Mouse (Mus musculus) heart, adult 2 months (tissue): Measurements from ENCODE around the gene Capn8.

Experiments
- CTCF ChIP-seq: fragments of 200-600 bp; IDR thresholded peaks from 2 replicates; pipeline ENCODE4 v1.8.1; 2022; ENCODE audit warnings: antibody characterized with exemption, mild to moderate bottlenecking, moderate library complexity
- EP300 ChIP-seq: fragments of 200-500 bp; IDR thresholded peaks from 2 replicates; pipeline ENCODE4 v1.6.1; 2011; ENCODE audit warnings: low read depth, low read length, control low read depth; ENCODE audit not compliant: insufficient read depth
- POLR2A ChIP-seq: fragments of 200-500 bp; IDR thresholded peaks from 2 replicates; pipeline ENCODE4 v1.6.1; 2011; ENCODE audit warnings: mild to moderate bottlenecking, low read depth, low read length, control low read depth; ENCODE audit not compliant: insufficient read depth

DNA sequence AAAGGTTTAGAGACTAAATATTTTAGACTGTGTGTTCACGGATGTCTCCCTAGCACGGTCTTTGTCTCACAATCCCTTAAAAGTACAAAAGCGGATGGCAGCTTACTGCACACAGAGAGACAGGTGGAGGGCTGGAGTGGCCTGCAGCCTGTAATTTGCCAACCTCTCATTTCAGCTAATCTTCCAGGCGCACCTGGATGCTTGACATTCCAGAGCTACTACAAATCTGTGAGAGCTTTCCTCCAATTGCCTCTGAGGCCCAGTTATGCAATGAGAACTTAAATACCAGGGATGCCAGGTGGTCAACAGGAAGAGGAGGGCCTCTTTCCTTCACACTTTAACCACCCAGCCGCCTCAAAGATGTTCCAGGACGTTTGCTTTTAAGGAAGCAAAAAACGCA lies 114.8 kb downstream of the Capn8 start:
- TF ChIP-seq CTCF, result no peak
- TF ChIP-seq POLR2A, result no peak
- no peak for TF ChIP-seq EP300
